Mouse (Mus musculus) liver, embryonic 14.5 days (tissue): ENCODE data around the gene Erp29.

Experiments used
- CTCF ChIP-seq: IDR thresholded peaks from 2 replicates; pipeline ENCODE4 v1.5.1; 2016; ENCODE audit warnings: antibody characterized with exemption, low read depth, control low read depth
- EP300 ChIP-seq: IDR thresholded peaks from 2 replicates; pipeline ENCODE4 v1.6.1; 2016; ENCODE audit warnings: antibody characterized with exemption, low read depth

DNA sequence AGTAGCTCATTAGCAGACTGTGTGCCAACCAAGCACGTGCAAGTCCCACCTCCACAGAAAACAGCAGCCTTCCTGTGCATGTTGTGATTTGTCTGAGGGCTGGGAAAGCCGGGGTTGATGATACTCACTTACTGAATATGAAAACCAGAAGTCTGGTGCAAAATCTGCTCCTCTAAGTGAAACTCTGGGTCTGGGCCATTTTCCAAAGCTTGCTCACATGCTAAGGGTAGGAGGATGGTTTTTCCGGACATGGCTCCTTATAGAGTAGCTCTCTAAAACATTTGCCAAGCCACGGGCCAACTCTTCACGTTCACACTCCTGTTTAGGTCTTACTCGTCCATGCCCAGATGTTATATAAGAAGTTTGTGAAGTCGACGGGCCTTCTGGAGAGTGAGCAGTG is 41.0 kb upstream of the Erp29 start:
- no peak for TF ChIP-seq EP300
- no peak for TF ChIP-seq CTCF
